Mouse (Mus musculus) liver (tissue): Measurements from ENCODE around the gene Trir.

Experiments used
- DNase-seq: peaks from one replicate; pipeline ENCODE4 v3.0.0-alpha.2; 2020; ENCODE audit warnings: mixed read lengths

Gene Trir

DNA sequence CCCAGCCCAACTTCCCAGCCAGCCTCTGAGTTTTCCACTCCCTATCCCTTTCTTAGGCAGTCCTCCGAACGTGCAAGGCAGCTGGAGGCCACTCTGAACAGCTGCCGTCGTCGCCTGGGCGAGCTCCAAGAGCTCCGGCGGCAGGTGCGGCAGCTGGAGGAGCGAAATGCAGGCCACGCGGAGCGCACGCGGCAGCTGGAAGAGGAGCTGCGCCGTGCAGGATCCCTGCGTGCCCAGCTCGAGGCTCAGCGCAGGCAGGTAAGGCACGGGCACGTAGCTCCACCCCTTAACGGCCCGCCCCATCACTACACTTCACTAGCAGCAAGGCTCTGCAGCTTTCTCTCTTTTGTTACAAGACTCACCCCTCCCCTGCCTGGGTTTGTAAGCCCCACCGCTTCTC, 30.9 kb upstream of the Trir start:
- DNase-seq = no peak

DNA sequence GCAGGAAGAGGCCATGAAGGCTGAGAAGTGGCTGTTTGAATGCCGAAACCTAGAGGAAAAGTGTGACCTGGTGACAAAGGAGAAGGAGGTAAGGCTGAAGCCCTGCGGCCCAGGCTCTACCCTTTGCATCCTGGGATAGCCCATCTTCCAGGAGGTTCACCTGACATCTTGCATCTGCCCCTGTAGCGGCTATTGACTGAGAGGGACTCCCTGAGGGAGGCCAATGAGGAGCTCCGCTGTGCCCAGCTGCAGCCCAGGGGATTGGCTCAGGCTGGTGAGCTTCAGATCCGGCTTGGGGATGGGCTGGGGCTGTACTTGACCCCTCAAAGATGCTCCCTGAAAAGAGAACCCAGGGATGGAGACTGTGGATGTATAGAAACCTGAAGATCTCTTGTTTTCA, 29.6 kb upstream of the Trir start:
- no peak for DNase-seq

DNA sequence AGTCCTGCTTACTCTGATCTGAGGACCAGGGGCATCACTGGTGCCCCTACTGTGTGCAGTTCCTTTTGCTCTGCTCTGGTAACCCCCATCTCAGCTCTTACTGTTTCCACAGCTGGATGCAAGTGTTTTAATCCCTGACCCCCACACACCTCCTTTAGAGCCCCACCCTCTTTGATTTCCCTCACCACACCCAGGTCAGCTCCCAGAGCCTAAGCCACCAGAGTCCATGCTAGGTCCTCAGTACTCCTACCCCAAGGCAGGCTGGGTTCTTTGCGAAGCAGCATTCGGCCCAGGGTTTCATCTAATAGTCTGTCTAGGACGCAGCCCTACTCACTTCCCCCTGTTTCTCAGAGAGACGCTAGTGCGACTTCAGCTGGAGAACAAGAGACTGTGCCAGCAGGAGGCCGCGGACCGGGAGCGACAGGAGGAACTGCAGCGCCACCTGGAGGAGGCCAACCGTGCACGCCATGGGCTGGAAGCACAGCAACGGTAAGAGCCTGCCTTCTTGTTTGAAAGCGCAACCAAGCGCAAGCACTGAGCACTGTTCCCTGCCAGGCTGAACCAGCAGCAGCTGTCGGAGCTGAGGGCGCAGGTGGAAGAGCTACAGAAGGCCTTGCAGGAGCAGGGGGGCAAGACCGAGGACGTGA, 28.9 kb upstream of the Trir start:
- peak; percentile 91 for DNase-seq

DNA sequence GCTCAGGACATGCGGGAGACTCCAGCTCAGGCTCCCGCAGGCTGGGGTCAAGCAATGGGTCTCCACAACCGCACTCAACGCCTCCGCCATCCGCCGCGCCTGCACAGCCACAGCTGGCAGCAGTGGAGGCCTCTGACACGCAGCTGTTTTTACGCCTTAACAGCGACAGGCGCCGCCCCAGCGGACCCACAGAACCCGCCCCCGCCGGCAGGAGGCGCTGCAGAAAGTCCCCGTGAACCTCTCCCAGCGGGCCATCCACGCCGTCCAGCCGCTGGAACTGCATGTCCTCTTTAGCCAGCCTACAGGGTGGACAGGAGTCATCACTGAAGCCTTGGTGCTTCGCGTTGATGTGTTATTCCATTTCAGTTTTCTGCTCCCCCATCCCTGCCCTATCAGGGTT, 18.9 kb upstream of the Trir start:
- DNase-seq = peak; percentile 69

DNA sequence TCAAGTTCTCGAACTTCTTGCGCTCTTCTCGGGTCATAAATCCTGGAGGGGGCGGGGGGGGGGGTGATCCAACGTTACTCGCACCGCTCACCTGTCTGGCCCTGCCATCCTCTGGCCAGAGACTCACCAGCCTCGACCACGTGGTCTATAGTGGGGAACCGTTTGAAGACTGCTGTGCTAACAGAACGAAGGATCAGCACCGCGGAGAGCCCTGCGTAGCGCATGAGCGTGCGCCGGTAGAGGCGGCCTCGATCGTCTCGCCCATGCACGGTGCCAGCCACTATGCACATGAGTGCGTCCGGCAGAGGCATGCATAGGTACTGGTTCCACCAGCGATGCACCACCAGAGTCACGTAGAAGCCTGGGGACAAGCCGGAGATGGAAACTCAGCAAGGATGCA, 15.4 kb upstream of the Trir start:
- DNase-seq = no peak

DNA sequence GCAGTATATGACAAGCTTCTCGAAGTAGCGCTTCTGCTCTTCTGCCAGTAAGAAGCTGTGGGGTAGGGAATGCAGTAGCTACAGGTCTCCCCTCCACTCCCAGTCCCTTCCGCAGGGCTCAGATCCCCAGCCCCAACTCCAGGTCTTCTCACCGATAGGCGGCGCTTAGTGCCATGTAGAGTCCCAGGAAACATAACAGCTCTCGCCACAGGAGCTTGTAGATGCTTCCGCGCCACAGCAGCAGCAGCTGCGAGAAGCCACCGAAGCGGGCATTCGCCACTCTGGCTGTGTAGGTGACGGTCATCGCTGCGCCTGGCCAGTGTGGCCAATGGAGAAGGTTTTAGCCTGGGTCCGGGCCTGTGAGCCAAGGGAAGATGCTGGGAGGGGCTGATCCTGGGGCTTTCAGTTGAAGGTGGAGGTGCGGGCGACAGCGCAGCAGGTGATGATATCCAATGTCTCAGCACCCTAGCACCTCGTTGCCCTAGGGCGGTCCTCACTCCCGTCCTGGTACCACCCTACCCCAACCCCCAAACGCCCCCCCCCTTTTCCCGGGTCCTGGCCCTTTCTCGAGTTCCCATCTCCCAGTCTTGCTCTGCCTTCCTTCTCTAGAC, 13.3 kb upstream of the Trir start:
- DNase-seq = peak; percentile 74

DNA sequence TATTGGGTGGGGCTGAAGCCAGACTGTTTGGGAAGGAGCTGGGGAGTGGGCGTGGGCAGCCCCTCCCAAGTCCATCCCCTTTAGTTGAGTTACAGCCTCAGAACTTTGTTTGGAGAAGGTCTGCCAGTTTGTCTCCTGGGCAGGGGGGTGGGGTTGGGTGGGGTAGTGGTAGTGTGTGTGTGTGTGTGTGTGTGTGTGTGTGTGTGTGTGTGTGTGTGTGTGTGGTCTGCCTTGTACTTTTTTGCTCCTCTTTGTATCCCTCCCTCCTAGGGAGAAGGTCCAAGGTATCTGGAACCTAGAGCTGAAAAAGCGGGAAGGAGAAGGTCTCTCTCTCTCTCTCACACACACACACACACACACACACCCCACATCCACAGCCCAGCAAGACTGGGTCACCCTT, 12.2 kb upstream of the Trir start, which contains the start of gene Best2:
Best2 (minus strand) TSS at position 101 of the 400 bp plus-strand sequence.
- no peak for DNase-seq

DNA sequence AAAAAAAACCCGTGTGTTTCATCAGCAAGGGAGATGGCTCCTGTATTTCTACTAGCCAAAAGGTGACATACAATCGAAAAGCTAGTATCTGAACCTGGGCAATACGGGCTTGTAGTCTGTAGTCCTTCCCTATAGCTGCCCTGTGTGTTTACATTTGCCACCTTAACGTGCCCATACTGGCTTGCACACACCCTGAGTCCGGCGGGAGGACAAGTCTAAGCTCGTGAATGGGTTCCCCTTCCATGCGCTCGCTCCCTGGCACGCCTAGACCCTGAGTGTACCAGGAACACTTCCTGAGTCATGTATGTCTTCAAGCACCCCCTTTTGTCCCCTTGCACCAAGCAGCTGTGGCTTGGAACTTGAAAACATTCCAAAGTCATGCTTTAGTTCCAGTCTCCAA, 9.9 kb upstream of the Trir start:
- DNase-seq = no peak

DNA sequence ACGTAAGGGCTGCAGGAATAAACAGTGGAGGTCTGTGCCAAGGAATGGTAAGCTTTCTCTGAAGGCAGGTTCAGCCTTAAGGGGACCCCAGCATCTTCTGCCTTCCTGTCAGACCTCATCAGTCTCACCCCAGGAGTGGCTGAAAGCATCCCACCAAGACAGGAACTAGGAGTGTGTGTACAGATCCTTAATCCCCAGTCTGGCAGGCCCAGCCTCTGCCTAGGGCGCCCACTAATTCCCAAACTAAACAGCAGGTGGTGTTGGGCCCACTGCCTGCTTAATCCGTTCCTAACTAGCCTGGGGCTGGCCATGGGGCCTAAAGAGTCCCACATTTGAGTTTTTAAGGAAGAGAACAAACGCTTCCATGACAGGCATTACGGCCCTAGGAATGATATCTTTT, 9.4 kb upstream of the Trir start:
- DNase-seq = no peak

DNA sequence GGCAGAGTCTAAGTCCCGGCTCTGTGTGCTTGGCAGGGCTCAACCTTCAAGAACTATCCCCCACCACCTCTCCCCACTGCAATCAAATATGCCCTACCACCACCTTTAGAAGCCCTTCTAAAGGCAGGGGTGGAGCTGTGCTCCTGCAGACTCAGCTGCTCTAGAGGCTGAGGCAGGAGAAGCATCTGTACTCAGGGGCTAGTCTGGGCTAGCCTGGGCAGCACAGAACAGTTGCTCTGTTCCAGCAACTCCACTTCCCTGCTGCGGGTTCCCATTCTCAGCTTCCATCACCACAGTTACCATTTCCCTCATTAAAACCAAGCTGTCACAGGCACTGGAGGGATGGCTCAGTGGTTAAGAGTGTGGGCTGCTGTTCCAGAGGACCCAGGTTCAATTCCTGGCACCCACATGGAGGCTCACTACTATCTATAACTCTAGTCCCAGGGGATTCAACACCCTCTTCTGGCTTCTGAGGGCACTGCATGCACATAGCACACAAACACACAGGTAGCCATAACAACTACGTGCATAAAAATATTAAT, 5.0 kb upstream of the Trir start:
- DNase-seq = no peak

DNA sequence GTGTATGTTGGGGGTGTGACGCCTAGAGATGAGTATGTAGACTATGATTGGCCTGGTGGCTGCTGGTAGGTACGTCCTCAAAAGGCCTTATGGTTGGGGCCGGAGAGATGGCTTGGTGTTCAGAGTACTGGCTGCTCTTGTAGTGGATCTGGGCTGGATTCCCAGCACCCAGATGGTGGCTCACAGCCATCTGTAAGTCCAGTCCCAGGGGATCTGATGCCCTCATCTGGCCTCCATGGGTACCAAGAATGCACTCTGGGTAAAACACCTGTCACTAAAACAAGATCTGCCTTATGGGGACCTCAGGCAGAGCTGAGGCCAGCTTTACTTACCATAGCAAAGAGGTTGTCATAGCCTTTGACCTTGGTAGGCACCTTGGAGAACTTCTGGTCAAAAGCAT, 2.8 kb upstream of the Trir start:
- DNase-seq = no peak

DNA sequence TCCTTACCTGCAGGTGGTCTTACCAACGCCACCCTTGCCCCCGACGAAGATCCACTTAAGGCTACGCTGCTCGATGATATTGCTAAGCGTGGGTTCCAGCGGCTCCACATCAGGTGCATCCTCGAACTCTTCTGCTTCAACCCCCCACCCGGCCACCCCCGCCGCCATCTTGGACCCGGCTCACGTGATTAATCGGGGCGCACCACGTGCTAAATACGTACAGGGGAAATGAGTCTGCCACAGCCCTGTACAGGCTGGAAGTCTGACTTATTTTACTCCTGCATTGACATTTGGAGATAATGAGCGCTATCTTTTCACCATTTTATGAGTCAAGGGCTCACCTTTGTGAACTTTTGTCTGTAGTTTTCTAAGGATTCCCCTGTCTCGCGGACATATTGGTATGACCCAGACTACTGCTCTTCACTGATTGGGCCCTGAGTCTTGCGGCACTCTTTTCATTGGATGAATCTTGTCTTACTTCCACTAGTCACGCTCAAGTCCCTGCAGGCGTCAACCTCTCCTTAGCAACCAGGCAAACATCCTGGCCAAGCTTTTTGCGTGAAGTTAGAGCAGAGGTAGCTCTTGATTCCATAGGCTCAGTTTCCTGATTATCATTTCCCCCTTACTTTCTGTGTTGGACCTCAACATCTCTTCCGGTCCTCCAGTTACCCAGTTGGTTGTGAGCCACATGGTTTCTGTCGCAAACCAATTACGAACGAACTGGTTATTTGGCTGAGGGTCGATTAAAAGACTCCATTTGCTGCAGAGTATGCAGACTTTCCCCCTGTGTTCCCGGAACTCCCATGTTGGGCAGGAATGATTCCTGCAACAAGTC, 1.3 kb upstream of the Trir start, which contains the start of gene Asna1:
Asna1 (minus strand) TSS at position 184 of the 835 bp plus-strand sequence.
- DNase-seq = peak; percentile 86

DNA sequence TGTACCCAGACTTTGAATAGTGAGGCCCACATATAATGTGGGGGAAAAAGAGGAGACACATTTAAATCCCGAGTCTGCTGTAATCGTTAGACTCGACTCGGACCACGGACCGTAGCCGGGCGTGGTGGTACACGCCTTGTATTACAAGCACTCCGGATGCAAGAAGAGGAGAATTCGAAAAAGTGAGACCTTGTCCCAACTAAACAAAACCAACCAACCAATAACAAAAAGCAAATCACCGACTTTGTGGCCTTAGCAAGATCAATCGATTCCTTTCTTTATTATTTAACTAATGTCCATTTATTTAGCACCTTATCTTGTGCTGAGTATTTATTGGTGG, 863 bp downstream of the Trir start:
- DNase-seq = peak; percentile 68

DNA sequence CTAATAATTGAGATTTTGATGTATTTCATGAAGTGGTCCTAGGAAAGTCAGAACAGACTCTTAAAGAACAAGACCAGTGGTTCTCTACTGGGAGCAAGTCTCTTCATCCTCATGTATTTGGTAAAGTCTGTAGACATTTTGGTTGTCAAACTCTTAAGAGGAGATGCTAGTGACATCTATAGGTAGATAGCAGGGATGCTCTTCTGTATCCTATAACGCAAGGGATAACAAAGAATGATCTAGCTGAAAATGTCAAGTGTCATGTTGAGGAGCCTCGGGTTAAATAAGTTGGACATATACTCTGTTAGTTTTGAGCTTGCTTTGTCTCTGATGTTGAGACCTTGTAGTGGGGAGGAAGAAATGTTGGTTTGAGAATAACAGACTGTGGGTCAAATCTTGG, 1.3 kb downstream of the Trir start:
- DNase-seq = no peak

DNA sequence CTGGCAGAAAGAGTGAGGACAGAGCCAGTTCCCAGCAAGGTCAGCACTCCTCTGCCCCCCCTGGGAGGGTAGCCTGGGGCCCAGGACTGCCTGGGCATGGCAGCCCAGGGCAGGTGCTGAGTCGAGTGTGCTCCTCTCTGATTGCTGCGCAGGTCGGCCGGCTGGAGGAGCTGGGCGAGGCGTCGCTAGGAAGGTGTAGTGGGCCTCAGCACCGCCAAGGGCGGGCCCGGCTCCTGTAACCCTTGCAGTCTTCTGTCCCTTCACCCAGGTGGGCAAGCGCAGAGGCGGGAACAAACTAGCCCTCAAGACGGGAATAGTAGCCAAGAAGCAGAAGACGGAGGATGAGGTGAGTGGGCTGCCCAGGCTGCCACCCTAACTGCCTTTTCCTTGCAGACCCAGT, 2.6 kb downstream of the Trir start:
- no peak for DNase-seq

DNA sequence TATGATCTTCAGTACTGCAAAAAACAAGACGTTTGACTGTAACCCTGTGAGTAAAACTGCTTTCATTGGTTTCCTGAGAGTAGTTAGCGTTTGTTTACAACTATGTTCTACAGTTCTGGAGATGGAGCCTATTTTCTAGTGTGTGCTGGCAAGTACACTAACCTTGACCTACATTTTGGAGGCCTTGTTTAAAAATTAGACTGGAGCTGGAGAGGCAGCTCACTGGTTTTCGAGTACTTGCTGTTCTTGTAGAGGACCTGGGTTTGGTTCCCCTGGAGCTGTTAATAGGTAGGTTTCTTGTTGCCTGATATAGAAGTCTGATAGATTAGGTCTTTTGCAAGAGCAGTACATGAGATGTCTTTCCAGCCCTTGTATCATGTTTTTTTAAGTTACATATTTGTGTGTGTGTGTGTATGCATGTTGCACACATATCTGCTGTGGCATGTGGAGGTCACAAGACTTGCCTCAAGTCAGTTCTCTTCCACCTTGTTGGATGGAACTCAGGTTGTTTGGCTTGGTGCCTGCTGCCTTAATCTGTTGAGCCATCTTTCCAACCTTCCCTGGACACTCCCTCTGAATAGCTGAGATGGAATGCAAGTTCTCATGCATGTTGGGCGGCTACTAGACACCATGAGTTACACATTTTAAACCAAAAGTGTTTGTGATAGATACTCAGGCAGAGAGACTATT, 6.1 kb downstream of the Trir start:
- DNase-seq = no peak

DNA sequence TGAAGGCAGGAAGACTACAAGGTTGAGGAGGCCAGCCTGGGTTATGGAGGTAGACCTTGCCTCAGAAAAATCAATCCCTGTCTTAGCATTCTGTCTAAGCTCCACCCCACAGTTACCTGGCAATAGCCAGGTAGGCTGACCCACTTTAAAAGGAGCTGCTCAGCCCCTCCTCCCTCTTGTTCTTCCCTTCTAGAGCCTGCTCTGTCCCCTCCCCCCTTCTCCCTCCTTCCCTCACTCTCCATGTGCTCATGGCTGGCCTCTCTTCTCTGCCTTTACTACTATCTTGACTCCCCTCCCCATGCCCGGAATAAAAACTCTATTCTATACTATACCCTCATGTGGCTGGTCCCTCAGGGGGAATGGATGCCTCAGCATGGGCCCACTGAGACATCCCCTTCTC, 7.2 kb downstream of the Trir start:
- DNase-seq = no peak

DNA sequence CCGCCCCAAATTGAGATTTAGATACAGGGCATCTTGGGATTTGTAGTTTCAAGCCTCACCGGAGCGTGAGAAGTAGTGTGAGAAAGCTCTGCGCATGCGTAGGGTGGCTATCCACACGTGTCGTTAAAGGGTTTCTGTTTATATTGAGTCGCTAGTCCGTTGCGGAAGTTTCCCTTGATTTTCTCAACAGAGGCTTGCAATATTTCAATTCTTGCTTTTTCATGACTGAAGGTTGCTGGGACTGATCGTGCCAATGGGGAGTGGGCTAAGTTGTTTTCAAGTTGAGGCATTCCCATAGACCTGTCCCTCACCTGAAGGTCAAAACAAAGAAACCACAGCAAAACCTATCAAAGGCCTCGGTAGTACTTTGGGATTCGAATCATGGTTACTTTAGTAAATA, 8.1 kb downstream of the Trir start:
- DNase-seq = peak; percentile 84

DNA sequence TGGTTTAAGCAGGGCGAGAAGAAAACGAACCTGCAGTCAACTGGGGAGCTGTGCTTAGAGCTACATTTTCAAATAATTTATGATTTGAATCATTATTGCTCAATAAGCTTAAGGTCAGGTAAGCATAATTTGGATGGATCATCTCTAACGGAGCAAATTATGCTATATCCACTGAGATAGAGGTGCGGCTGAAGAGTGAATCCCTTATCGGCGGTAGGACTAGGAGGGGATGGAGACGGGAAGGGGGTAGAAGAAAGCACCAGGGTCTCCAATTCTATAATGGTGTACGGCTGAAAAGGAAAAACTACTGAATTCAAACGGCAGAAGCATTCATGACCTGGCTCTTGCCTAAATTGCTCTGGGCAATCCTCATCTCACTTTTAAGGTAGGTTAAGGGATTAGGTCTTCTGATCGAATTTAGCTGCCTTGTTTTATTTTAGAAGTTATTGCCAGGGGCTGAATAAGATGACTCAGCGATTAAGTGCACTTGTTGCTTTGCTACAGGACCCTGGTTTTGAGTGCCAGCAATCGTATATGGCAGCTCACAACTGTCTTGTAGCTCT, 8.6 kb downstream of the Trir start:
- no peak for DNase-seq

DNA sequence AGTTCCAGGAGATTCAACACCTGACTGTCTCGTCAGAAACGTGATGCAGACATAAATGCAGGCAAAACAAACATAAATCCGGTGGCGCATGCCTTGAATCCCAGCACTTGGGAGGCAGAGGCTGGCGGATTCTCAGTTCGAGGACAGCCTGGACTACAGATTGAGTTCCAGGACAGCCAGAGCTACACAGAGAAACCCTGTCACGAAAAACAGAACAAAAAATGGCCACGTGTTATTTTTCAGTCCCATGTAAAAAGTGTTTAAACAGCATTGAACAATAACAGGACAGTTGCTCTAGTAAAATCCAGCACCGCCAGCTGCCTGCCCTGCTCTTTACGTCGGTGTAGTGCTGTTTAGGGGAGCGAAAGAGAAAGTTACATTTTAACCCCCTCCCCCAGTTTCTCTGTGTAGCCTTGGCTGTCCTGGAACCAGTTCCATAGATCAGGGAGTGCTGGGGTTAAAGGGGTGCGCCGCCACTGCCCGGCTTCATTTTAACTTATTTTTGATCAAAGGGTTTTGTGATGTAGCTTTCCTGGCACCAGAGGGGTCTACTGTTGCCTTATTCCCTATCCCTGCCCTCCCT, 9.2 kb downstream of the Trir start:
- DNase-seq = peak; percentile 29

DNA sequence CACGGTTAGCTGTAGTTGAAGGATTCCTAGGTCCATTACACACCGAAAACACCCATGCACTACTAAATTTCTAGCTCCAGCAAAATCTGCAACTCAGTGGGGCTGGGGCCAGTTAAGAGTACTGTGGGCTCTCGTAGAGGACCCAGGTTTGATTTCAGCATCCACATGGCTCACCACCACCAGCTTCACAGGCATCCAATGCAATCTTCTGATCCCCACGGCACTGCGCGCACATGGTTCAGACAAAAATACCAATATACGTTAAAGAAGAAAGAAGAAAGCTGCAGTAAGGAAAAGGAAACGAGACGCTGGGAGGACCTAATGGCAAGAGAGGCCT, 9.7 kb downstream of the Trir start:
- no peak for DNase-seq

DNA sequence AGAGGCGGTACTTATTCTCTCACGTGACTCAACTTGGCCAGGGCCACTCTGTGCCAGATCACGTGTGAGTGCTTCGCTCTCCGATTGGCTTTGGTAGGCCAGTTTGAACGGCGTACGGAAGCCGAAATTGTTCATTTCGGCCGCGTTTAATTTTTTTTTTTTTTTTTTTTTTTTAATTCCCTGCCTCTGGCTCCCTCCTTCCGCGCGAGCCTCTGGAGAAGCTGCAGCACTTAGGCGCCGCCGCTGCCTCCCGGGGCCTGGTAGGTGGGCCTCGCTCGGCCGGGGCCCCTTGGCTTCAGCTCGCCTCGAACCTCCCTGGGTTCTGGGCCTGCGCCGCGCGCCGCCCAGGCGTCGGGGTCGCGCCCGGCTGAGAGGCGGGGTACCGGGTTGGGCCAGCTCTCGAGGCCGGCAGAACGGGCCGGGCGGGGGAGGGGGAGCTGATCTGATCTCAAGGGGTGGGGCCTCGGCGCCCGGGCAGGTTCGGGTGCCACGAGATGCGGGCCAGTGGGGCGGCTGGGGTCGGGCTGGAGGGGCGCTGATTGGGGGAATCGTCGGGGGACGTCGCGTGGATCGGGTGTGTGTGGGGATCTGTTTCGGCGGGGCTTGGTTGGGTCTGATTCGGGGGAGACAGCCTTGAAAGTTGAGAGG, 10.2 kb downstream of the Trir start, which contains the start of gene Tnpo2:
Tnpo2 (plus strand) TSS at position 198 of the 648 bp plus-strand sequence.
- DNase-seq = peak; percentile 92
